Mouse (Mus musculus) ovary, postnatal 10 days (tissue): ENCODE measurements around the gene Gm21974.
"Not testable (repeated sequence)": the region's sequence is repeated elsewhere in the genome, so short reads cannot be mapped to it uniquely, and the experiment has no call there.

ENCODE experiments used
- DNase-seq: peaks from one replicate; pipeline ENCODE4 v3.0.0; 2022; ENCODE audit warnings: low spot score

The Gm21974 gene

DNA sequence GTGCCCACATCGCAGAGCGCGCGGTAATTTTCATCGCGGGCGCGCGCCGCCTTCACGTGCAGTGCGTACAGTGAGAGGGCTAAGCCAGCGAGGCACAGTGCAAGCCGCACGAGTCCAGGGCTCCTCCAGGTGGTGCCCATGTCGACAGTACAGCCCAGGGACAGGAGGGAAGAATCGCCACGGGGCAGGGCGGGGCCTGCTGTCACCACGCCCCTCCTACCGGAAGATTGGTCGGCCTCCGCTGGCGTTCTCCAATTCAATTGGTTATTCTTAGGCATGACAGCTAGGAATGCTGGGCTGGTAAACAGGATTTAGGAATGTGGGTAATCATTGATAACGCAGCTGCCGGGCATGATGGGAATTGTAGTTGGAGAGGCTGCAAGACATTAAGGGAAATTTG is at the start of gene Gm21974, which contains the start of gene Vkorc1:
Gene Gm21974 (minus strand): TSS at position 13 of the 400 bp plus-strand sequence.
Gene Vkorc1 (minus strand): TSS at position 176 of the 400 bp plus-strand sequence.
- peak; percentile 72 for DNase-seq

DNA sequence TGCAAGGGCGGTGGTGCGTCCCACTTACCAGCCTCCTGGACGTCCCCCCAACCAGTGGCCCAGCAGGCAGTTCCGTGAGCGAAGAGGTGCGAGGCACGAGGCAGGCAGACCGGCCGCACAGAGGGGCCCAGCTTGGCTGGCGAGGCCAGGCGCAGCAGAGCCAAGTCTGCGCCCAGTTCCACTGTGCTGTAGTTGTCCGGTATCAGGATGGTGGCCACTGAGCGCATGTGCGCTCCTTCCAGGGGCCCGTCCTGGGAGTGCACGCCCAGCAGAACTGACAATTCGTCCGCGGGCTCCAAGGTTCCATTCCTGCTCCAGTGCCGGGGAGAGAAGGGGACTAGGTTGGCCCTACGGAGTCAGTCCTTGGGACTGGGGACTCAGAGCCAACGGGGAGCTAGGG is 49.4 kb upstream of the Gm21974 start:
- DNase-seq: no peak

DNA sequence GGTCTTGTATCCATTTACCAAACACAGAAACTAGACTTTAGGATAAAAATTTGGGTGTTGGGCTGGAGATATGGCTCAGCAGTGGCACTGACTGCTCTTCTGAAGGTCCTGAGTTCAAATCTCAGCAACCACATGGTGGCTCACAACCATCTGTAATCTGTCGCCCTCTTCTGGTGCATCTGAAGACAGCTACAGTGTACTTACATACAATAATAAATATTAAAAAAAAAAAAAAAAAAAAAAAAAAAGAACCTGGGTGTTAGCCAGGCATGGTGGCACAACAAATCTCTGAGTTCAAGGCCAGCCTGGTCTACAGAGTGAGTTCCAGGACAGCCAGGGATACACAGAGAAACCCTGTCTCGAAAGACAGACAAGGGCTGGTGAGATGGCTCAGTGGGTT is 46.8 kb upstream of the Gm21974 start:
- not testable (repeated sequence) for DNase-seq

DNA sequence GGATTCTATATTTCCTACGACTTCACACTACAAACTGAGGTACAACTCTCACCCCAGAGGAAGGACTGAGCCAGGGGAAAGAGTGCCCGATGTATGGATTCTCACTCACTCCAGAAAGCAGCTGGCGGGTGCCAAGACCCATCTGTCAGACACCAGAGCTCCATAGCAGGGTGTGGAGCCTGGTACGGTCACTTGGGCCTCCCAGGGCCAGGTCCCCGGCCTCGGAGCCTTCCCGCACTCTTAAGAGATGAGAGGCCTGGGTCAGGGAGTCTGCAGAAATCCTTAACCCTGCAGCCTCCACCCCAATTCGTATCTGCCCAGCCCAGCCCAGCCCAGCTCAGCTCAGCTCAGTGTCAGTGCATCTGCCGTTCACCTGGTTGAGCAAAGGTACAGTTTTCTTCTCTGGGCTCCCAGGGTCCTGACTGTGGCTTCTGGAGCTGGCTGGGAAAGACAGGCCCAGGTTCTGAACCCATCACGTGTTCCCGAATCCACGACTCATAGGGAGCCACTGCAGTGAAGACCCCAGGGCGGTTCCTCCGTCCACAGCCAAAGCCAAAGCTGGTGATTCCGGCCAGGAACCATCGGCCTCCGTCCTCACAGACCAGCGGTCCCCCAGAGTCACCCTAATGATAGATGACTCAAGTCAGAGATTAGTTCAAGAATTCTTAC is 41.1 kb upstream of the Gm21974 start:
- no peak for DNase-seq

DNA sequence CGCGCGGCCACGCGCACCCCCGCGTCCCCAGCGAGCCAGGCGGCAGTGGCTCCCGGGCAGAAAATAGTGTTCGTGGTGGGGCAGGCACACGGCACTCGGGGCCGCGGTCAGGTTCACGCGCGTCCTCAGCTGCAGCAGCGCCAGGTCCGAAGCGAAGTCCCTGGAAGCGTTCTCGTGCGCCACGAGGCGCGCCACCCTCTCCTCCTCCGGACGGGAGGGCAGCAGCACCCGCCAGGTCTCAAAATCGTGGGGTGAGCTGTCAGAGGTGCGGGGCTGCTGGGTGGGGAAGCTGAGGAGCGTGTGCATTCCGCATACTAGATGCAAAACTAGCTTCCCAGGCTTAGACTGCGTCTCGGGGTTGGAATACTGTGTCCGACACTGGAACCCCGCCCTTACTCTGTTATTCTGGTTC is 40.5 kb upstream of the Gm21974 start:
- DNase-seq: no peak

DNA sequence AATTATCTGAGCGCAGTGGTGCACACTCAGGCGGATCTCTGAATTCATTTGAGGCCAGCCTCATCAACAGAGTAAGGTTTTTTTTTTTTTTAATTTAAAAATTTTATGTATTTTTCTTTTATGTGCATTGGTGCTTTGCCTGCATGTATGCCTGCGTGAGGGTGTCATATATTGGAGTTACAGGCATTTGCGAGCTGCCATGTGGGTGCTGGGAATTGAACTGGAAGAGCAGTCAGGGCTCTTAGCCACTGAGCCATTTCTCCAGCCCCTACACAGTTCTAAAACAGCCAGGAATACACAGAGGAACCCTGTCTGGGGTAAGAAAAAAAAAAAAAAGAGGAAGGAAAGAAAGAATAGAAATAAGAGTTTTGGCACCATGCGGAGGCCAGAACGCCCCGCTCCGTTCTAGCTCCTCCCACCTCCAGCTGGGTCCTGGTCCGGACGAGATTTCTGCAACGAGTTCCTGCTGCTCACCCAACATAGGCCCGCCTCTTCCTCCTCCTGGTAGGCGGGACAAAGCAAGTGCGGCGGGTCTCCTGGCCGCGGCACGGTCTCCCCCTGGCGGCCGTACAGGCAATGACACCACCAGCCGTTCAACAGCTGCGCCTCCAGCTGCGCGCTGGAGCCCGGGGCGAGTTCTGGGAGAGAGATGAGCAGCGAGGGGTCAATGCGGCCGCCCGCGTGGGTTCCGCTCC is 39.9 kb upstream of the Gm21974 start:
- peak; percentile 90 for DNase-seq

DNA sequence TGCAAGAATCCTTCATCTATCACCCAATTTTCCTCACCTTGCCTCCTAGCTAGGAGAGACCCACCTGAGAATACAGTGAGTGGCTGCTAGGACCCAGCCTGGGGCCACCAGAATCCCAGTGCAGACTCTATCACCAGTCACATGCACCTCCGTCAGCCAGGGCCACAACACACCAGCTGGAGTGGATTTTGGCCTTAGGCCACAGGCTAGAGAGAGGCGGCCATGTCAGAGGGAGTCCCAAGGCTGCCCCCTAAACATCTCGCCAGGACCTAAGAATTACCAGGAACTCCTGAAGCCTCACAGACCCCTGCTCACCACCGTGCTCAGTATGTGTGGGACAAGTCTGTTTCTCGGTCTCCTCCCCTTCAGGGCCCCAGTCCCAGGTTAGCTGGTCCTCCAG is 38.8 kb upstream of the Gm21974 start:
- DNase-seq: no peak

DNA sequence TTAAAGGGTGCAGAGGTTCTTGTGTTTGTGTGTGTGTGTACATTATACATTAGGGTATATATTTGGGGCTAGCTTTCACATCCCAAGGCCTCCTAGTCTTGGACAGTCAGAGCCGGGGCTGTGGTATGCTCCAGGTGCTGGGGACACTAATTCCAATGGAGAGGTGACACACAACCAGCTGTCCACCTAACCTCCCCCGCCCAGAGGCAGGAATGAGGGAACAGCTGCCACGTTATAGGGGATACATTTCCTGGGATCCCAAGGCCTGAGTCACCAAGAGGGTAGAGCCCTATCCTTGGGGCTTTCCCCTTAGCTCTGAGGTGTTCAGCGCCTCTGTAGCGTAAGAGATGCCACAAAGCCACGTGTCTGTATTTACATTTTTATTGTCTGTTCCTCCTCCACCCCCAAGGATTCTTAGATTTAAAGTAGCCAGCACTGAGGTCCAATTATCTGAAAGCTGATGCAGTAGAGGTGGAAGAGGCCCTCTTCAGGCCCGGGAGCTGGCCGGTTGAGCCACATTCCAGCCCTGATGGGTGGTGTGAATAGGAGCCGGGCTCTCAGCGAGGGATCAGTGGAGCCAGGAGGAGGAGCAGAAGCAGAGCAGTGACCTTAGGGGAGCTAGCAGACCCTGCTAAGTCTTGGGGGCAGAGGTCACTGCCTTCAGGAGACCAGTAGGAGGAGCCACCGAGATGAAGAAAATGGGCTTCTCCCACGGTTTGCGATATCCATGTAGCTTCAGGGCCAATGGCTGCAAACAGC is 37.2 kb upstream of the Gm21974 start:
- DNase-seq: no peak

DNA sequence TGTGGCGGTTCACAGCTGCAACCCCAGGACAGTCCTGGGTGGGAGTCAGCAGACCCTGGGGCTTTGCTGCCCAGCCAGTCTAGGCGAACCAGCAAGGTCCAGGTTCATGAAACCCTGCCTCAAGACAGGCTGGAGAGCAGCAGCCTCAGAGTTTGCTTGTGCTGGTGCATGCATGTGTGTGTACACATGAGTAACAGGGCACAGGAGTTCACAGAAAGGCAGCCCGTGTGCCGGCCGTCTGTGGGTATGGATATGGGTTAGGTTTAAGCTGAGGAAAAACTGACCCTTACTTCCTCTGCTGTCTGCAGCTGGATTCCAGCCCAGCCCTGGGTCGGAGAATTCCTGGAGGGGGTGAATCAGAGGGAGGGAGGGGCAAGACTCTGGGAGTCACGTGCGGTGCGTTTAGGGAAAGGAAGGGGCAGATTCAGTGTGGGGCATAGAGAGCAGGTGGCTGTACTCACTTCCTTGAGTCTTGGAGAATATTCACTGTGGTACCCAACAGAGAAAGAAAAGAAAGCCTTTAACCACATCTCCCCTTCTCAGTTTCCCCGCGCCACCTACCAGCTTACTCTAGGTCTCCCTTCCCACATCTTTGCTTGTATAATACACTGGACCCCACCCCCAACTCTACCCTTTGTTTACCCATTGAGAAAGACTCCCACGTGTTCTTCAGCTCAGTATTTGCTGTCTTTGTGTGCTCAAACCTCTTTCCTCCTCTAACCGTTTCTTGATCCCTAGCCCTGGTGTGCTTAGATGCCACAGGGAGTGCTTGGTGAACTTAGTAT is 36.3 kb upstream of the Gm21974 start:
- no peak for DNase-seq

DNA sequence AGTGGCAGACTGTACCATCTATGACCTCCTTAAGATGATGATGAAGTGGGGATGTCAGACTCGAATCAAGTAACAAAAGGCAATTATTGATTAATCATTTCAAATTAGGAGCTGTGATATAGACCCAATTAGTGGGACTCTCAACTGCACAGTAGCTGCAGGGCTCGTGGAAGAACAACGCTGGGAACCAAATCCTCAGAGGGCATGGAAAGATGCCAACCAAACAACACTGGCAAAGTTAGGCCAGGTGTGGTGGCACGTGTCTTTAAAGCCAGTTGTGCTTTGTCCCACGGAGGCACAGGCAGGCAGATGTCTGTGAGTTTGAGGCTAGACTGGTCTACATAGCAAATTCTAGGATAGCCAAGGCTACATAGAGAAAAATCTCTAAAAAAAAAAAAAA is 35.4 kb upstream of the Gm21974 start:
- no peak for DNase-seq

DNA sequence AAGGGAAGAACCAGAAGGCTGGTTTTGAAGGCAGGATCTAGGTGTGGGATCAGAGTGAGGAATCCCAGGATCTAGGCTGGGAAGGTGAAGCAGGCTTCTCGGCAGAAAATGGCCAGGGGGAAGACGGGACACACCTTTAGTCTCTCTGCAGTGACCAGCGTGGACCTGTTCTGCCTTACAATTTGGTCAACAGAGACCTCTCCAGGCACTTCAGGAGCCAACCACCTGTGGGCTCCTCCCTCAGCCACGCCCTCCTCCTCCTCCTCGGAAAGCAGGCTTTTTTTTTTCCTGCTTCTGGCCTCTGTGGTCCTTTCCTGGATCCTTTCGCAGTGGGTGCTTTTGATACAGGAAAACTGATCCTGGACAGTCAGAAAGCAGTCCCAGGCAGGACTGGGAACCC is 34.7 kb upstream of the Gm21974 start, which contains the start of gene Prss8:
Gene Prss8 (minus strand): TSS at position 182 of the 400 bp plus-strand sequence.
- DNase-seq: no peak

DNA sequence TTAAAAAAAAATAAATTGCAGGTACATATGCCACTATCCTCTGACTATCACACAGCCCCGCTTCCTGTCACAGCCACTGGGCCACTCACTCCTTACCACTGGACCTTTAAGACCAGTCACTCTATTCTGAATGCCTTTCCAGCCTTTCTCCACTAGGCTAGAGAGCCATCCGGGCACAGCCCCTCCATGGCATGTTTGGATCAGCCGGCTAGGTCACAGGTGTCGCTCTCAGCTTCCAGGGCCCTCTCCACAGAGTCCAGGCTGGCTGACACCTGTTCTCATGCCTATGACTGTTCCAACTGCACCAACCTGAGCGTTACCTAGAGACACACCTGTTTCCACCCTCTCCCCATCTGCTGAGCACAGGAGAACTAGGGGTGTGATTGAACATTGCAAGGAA is 33.3 kb upstream of the Gm21974 start:
- DNase-seq: no peak

DNA sequence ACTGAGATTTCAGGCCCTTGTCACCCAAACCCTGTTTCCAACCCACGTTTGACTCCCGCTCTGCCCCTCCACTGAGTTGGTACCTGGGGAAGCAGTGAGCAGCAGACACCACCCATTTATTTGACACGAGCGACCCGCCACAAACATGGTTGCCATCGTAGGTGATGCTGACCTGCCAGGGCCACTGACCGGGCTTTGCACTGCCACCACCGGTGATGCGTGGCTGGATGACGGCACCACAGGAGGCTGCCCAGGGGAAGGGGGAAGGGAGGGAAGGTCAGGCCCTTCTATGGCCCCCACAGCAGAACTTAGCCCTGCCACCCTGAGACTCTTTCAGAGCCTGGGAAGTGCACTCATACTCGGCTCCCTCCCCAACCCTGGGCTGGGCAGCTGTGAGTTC is 32.5 kb upstream of the Gm21974 start:
- no peak for DNase-seq

DNA sequence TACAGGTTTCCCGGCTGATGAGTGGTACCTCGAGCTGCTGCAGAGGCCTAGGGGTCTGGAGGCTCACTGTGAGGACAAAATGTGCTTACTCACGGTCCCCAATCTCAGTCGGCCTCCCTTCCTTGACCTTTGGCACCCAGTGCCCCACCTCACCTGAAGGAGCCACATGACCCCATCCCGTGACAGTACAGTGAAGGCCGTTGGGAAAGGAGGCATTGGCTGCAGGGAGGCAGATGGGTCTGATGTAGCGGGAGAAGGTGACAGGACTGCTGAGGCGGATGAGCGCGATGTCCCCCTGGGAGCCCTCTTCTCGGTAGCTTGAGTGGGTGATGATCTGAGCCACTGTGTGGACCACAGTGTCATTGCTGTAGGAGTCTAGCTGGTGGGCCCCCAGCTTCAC is 31.6 kb upstream of the Gm21974 start:
- DNase-seq: no peak

DNA sequence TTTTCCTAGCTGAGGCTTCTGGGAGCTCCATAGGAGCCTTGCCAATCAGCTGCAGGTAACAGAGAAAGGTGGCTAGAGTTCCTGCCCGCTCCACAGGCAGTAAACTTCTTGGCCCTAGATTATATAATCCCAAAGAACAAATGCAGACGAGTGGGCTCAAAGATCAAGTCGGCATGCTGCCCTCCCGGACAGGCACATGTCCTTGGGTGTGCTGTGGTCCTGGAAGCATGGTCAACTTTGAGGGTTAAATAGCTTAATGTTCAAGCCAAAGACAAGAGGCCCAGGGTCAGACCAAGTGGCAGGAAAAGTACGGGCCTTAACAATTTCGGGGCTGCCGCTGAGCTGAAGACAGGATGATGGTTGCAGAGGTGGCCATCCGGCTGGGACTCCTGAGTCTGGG is 30.8 kb upstream of the Gm21974 start:
- DNase-seq: no peak

DNA sequence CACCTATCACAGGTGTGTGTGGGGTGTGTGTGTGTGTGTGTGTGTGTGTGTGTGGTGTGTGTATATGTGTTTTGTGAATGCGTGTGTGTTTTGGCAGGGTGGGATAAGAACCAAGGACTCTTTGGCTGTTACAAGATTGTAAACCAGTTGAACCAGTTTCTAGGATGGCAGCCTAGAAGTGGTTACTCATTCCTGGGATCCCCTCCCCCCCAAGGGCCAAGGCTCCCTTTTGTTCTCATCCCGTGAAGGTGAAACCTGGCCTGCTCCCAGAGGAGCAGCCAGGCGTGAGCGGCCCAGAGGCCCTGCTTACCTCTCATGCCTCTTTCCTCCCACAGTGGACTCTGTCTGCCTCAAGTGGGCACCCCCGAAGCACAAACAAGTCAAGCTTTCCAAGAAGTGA is 30.0 kb upstream of the Gm21974 start:
- no peak for DNase-seq

DNA sequence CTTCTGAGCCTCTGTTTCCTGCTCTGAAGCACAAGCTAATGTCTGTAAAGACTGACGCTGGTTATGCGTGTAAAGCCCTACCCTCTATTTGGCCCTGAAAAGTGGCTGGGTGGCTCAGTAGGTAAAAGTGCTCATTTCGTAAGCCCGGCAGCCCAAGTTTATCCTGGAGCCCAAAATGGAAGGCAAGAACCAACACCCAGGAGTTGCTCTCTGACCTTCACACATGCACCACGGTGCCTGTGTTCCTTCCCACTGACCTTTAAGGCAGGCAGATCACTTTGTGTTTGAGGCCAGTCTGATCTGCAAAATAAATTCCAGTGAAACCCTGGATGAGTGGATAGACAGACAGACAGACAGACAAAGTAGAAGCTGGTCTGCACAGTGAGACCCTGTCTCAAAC is 28.5 kb upstream of the Gm21974 start:
- no peak for DNase-seq

DNA sequence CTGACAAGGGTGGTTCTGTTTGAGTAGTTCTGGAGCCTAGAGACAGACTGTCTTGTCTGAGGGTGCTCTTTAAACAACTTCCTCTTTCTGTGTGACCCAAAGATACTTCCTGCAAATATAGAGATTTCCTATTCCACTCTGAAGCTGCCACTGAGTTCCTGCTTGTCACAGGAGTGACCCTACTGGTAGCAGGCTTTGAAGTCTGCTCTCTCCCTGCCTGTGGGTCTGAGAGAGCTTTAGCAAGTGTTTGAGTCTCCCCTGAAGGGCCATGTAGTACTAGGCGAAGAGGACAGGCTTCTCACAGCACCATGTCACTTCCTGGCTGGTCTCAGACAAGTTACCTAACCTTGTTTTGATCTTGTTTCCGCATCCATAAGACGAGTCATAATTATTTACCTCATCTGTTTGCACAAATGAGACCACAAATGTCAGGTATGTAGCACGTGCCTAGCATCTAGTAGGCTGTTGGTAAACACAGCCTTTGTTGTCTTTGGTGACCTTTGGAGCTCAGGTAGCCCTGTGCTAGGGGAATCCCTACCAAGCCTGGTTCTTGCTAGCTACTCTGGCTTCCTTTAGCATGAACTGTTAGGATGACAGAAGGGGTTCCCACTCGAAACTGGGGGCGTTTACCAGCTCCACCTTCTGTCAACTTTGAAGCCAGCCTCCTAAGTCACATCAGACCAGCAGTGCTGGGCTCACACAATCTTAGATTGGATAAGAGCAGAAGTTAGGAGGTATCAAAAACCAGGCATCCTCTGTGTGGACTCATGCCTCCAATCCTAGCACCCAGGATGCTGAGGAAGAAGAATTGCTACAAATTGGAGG is 27.4 kb upstream of the Gm21974 start:
- DNase-seq: no peak

DNA sequence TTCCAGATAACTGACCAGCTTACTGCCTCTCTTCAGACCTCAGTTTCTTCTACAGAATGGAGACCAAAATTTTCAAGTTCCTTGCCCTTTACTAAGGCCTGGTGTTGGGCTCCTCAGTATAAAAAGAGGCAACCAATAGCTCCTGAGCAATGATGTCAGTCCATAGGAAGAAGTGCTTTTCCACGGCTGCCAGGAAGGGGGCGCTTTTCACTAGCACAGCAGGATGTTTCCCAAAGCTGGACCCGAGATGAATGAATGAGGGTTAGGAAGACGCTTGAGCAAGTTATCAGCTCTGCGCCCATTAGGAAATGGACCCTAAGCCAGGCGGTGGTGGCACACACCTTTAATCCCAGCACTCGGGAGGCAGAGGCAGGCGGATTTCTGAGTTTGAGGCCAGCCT is 26.3 kb upstream of the Gm21974 start:
- no peak for DNase-seq

DNA sequence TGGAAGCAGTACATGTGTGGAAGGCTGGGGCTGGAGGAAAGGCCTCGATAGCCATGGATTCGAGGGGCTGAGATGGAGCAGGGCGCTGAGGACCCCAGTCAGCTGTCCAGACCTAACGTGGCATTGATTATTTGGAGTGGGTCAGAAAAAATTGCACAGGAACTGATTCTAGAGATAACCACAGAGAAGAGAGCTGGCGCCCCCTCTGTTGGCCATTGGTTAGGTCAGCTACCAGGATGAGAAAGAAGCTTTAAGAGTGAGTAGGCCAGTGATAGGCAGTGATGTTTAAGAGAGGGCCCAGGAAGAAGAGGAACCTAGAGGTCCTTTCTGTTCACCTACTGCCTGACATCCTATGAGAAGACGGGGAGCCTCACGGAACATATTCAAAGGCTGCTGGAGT is 24.0 kb upstream of the Gm21974 start:
- DNase-seq: no peak

DNA sequence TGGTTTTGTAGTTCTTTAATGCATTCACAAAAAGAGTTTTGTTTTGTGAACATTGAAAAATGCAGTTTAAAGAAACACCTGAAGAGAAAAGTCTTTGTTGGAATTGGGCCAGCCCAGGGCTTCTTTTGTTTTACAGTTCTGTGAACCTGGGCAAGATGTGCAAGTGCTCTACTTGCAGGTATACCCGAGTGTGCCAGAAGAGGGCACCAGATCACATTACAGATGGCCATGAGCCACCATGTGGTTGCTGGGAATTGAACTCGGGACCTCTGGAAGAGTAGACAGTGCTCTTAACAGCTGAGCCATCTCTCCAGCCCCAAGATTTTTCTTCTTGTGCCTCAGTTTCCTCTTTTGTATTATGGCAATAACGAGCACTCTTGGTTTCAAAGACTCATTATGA is 22.9 kb upstream of the Gm21974 start:
- DNase-seq: no peak
